Mouse (Mus musculus) gastrocnemius, postnatal 4 days (tissue): ENCODE results near the gene H2-T23. TPM values are rescaled to one million over a fixed set of nuclear protein-coding genes. Genes with fewer than 3 reads are reported as not detected.

Experiments
- DNase-seq, 2 experiments: peaks; one replicate each; pipeline ENCODE4 v3.0.0; 2021 to 2022; ENCODE audit warnings: low spot score in 2 of 2, mixed read lengths in 2 of 2
- total RNA-seq, 2 experiments: library from RNA; stranded (reverse); gene quantifications; 2 replicates each; pipeline ENCODE4 v1.2.3; 2021

H2-T23 gene
- total RNA-seq, 2 experiments from 2014 or later = 5.0 to 5.7 TPM

DNA sequence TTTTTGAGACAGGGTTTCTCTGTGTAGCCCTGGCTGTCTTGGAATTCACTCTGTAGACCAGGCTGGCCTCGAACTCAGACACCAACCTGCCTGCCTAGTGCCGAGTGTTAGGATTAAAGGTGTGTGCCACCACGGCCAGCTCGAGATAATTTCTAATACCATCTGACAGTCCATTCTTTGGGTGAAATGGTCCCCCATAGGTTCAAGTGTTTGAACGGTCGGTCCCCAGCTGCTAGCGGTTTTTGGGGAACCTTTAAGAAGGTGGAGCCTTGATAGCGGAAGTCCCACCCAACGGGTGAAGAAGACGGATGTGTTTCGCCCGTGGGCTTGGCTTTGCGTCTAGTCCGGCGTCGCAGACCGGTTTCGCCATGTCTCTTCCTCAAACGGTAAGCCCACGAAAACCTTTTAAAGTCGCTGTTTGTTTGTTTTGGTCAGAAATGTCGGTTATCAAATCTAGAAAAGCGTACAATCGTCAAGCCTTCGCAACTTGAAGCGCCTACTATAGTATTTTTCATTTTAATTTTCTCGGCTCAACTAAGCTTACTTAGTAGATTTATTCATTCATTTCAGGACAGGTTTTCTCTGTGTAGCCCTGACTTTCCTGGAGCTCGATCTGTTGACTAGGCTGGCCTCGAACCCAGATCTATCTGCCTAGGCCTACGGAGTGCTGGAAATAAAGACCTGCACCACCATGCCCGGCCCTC is 38.3 kb downstream of the H2-T23 start:
- DNase-seq = peak; percentile 44 to 76

DNA sequence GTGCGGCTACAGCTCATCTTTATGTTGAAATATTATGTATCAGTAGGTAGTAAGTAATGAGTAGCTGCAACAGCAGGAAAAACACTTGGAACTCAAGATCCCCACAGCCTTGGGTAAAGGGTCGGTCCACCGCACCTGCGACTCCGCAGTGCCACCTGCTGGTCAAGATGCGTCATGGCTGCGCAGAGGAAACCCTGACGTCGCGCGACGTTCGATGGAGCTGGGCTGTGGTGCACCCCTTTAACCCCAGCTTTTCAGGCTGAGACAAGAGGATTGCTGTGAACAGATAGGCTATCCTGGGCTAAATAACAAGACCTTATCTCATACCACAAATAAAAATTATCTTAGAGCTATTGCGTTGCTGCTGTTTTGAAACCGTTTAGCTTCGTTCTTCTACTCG is 39.0 kb downstream of the H2-T23 start:
- peak; percentile 63 to 70 for DNase-seq

DNA sequence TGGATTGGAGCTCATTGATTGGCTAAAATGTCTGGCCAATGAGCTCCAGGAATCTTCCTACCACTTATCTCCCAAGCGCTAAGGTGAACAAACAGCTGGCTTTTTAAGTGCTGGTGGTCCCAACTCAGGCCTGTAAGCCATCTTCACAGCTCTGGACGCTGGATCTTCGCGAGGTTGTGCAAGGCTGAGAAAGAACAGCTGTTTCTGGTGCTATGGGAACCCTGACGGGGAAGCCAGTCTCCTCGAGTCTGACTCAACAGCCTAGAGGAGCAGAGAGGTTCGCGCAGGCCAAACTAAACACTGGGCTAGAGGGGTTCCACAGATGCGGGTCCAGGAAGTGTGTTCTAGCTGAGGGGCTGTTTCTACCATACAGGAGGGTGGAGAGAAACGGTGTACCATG is 40.9 kb downstream of the H2-T23 start:
- no peak for DNase-seq

DNA sequence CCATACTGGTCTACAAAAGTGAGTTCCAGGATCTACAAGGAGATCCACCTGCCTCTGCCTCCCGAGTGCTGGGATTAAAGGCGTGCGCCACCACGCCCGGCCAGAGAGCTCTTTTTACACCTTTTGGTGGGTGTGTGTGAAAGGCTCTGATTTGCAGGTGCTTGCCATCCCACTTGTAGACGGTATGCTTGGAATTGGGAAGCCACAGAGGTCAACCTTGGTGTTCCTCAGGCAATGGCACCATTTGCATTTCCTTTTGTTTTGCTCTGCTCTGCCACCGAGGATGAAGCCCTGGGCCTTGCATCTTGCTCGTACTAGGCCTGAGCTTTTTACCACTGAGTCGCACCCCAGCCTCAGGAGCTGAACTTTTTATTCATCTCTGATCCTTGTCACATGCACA is 50.9 kb downstream of the H2-T23 start:
- no peak for DNase-seq

DNA sequence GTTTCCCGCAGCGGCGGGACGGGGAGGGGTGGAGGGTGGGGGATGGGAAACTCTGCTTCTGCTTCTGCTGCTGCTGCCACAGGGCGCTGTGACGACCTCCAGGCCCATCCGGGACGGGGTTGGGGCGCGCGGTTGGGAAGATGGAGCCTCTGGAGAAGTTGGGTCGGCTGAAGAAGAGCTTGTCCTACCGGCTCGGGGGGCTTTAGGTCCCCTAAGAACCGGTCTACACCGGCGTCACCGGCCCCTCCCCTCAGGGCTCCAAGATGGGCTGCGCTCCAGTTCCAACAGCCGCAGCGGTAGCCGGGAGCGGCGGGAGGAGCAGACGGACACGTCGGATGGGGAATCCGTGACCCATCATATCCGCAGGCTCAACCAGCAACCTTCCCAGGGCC is 52.3 kb downstream of the H2-T23 start:
- DNase-seq = peak; percentile 48 to 67

Other genes with a start within 250 kb of the H2-T23 start
- 10 to 100 TPM; 11.1 to 13.1 TPM for gene Ier3, start 211.2 kb downstream of the H2-T23 start, total RNA-seq
- 10 to 100 TPM; 52.6 to 56.9 TPM for gene Flot1, start 209.6 kb downstream of the H2-T23 start, total RNA-seq
- gene Tubb5, start 194.5 kb downstream of the H2-T23 start, total RNA-seq = 100 to 1,000 TPM; 408 to 451 TPM
- 10 to 100 TPM; 22.9 to 25.2 TPM for gene Mdc1, start 191.3 kb downstream of the H2-T23 start, total RNA-seq
- 10 to 100 TPM; 20.8 to 26.4 TPM for gene Nrm, start 171.5 kb downstream of the H2-T23 start, total RNA-seq
- 10 to 100 TPM; 30.2 to 32.7 TPM for gene Ppp1r18, start 167.3 kb downstream of the H2-T23 start, total RNA-seq
- 10 to 100 TPM; 22.1 to 25.1 TPM for gene Dhx16, start 153.0 kb downstream of the H2-T23 start, total RNA-seq
- 10 to 100 TPM; 44.4 to 49.0 TPM for gene 2310061I04Rik, start 135.4 kb downstream of the H2-T23 start, total RNA-seq
- gene Atat1, start 122.8 kb downstream of the H2-T23 start, total RNA-seq = 10 to 100 TPM; 13.3 to 18.4 TPM
- gene Mrps18b, start 116.5 kb downstream of the H2-T23 start, total RNA-seq = 10 to 100 TPM; 40.5 to 46.8 TPM
- gene Ppp1r10, start 116.4 kb downstream of the H2-T23 start, total RNA-seq = 10 to 100 TPM; 44.6 to 52.8 TPM
- 10 to 100 TPM; 74.3 to 75.6 TPM for gene Abcf1, start 63.1 kb downstream of the H2-T23 start, total RNA-seq
- gene Gnl1, start 53.0 kb downstream of the H2-T23 start, total RNA-seq = 10 to 100 TPM; 34.3 to 38.7 TPM
- gene Prr3, start 52.6 kb downstream of the H2-T23 start, total RNA-seq = 10 to 100 TPM; 13.2 to 15.0 TPM
- under 1 TPM; 0.44 to 0.76 TPM for gene H2-T24, start 12.3 kb downstream of the H2-T23 start, total RNA-seq
- gene H2-T22, start 9.9 kb upstream of the H2-T23 start, total RNA-seq = 10 to 100 TPM; 10.8 to 11.6 TPM
- not detected for gene Gm6034, start 10.1 kb upstream of the H2-T23 start, total RNA-seq
- 1 to 10 TPM; 1.7 to 2.1 TPM for gene Gm11127, start 25.5 kb upstream of the H2-T23 start, total RNA-seq
- gene Gm19684, start 88.8 kb upstream of the H2-T23 start, total RNA-seq = not detected
- gene Gm7030, start 96.6 kb upstream of the H2-T23 start, total RNA-seq = not detected
- not detected for gene Gm8909, start 135.7 kb upstream of the H2-T23 start, total RNA-seq
- under 1 TPM; 0.18 to 0.27 TPM for gene H2-T3, start 157.4 kb upstream of the H2-T23 start, total RNA-seq
- gene Rpp21, start 225.2 kb upstream of the H2-T23 start, total RNA-seq = 10 to 100 TPM; 24.2 to 26.7 TPM
- 1 to 10 TPM; 6.2 to 9.9 TPM for gene Trim39, start 239.4 kb upstream of the H2-T23 start, total RNA-seq